Comparison of ENCODE assay signal across 25 mouse cellular contexts in genomic region chr6:137180636-137181035, GRCm38 (mm10). TPM values are rescaled to one million over a fixed set of nuclear protein-coding genes. Genes with fewer than 3 reads are reported as not detected.
DNase-seq lines count a peak whose midpoint lies in the region; ATAC-seq and TF ChIP-seq lines count a peak whose summit lies in the region.
"Had no signal": no experiment of that assay in that cellular context is flagged by ENCODE, and none has a peak within 500 bp of the region (broad histone marks: within the 10 kb centered on the region; RNA-seq: fewer than 3 reads in every experiment).

No protein-coding gene starts in this region.

- peaks cover 5% of the 10 kb centered on the region; the same call in 1 of the 2 replicates for H3K4me1 ChIP-seq in heart, embryonic 11.5 days (ENCODE audit: control insufficient read depth, insufficient read depth, low read length)
- H3K4me1 ChIP-seq in lung, embryonic 14.5 days (ENCODE audit: insufficient read depth), result peaks cover 6% of the 10 kb centered on the region
- no peaks in the 10 kb centered on the region for H3K4me1 ChIP-seq in lung, postnatal 0 days (ENCODE audit: insufficient read depth, low read depth, low read length)
- peaks cover 6% of the 10 kb centered on the region; the same call in 1 of the 2 replicates for H3K4me1 ChIP-seq in stomach, embryonic 14.5 days (ENCODE audit: control insufficient read depth, insufficient read depth, low read length)
- H3K4me1 ChIP-seq in stomach, postnatal 0 days (replicated peaks; ENCODE audit: control insufficient read depth, insufficient read depth), result no peaks in the 10 kb centered on the region

- no peaks in the 10 kb centered on the region for H3K27me3 ChIP-seq in heart, embryonic 11.5 days (ENCODE audit: control insufficient read depth, insufficient read depth, low read length)
- no peaks in the 10 kb centered on the region for H3K27me3 ChIP-seq in lung, embryonic 14.5 days (ENCODE audit: insufficient read depth, low read length)
- H3K27me3 ChIP-seq in lung, postnatal 0 days (replicated peaks; ENCODE audit: insufficient read depth, low read length), result no peaks in the 10 kb centered on the region
- no peaks in the 10 kb centered on the region for H3K27me3 ChIP-seq in stomach, embryonic 14.5 days (ENCODE audit: control insufficient read depth, insufficient read depth, low read length)
- H3K27me3 ChIP-seq in stomach, postnatal 0 days (ENCODE audit: control insufficient read depth, insufficient read depth, low read length), result no peaks in the 10 kb centered on the region
- H3K27me3 ChIP-seq: CH12.LX; embryonic facial prominence, embryonic 12.5 days; forebrain, embryonic 13.5 days; Patski had no signal

- H3K27ac ChIP-seq in heart, embryonic 11.5 days (ENCODE audit: low read depth, low read length), result no peak overlapping the region
- no peak overlapping the region for H3K27ac ChIP-seq in lung, embryonic 14.5 days (ENCODE audit: low read depth)
- H3K27ac ChIP-seq in lung, postnatal 0 days (ENCODE audit: low read length), result peak overlapping the region; percentile 51
- no peak overlapping the region for H3K27ac ChIP-seq in stomach, embryonic 14.5 days (ENCODE audit: low read length)
- H3K27ac ChIP-seq in stomach, postnatal 0 days (replicated peaks), result no peak overlapping the region
- H3K27ac ChIP-seq: embryonic facial prominence, embryonic 10.5 days; embryonic facial prominence, embryonic 12.5 days; forebrain, embryonic 13.5 days had no signal

- peak; percentile 30 for DNase-seq in heart, adult 11 months
- no peak for DNase-seq in lung, embryonic 14.5 days
- no peak for DNase-seq in lung, postnatal 14 days
- DNase-seq in lung, postnatal 0 days (ENCODE audit: low spot score), result peak; percentile 55
- DNase-seq in lung, postnatal 36 days, result no peak
- no peak for DNase-seq in stomach, postnatal 0 days (ENCODE audit: low spot score)
- DNase-seq: adrenal gland, adult 8-10 months; adrenal gland, postnatal 14 days; adrenal gland, postnatal 36 days; B cell, adult 2 months; cerebellum, adult 11-12 months; cerebellum, adult 2 months; cerebellum, adult 9-10 months; cerebellum, postnatal 10 days; cerebellum, postnatal 25 days had no signal

- H3K4me3 ChIP-seq in heart, embryonic 11.5 days (ENCODE audit: low read depth, low read length), result no peak overlapping the region
- H3K4me3 ChIP-seq in lung, embryonic 14.5 days (ENCODE audit: low read depth, low read length), result no peak overlapping the region
- no peak overlapping the region for H3K4me3 ChIP-seq in lung, postnatal 0 days (ENCODE audit: low read depth, low read length)
- H3K4me3 ChIP-seq in stomach, embryonic 14.5 days (ENCODE audit: low read depth, low read length), result no peak overlapping the region
- H3K4me3 ChIP-seq in stomach, postnatal 0 days (ENCODE audit: low read depth, low read length), result no peak overlapping the region
- H3K4me3 ChIP-seq: embryonic facial prominence, embryonic 10.5 days; embryonic facial prominence, embryonic 12.5 days; forebrain, embryonic 13.5 days had no signal

- H3K4me2 ChIP-seq in heart, embryonic 11.5 days, result no peak overlapping the region
- no peak overlapping the region for H3K4me2 ChIP-seq in lung, embryonic 14.5 days
- H3K4me2 ChIP-seq in lung, postnatal 0 days (replicated peaks; ENCODE audit: low read depth, low read length), result no peak overlapping the region
- H3K4me2 ChIP-seq in stomach, embryonic 14.5 days (replicated peaks; ENCODE audit: low read depth, low read length), result no peak overlapping the region
- H3K4me2 ChIP-seq in stomach, postnatal 0 days (replicated peaks; ENCODE audit: low read depth), result no peak overlapping the region
- H3K4me2 ChIP-seq: embryonic facial prominence, embryonic 12.5 days; forebrain, embryonic 13.5 days had no signal

- no peaks in the 10 kb centered on the region for H3K9me3 ChIP-seq in heart, embryonic 11.5 days (replicated peaks; ENCODE audit: control insufficient read depth, low read length)
- no peaks in the 10 kb centered on the region for H3K9me3 ChIP-seq in lung, embryonic 14.5 days (ENCODE audit: low read depth, low read length)
- no peaks in the 10 kb centered on the region for H3K9me3 ChIP-seq in lung, postnatal 0 days (ENCODE audit: low read length)
- no peaks in the 10 kb centered on the region for H3K9me3 ChIP-seq in stomach, embryonic 14.5 days (ENCODE audit: control insufficient read depth, low read depth, low read length)
- no peaks in the 10 kb centered on the region for H3K9me3 ChIP-seq in stomach, postnatal 0 days (ENCODE audit: control insufficient read depth, low read length)
- H3K9me3 ChIP-seq: embryonic facial prominence, embryonic 10.5 days; embryonic facial prominence, embryonic 12.5 days; forebrain, embryonic 13.5 days had no signal

- no peaks in the 10 kb centered on the region for H3K36me3 ChIP-seq in heart, embryonic 11.5 days (ENCODE audit: control insufficient read depth, insufficient read depth, low read length)
- no peaks in the 10 kb centered on the region for H3K36me3 ChIP-seq in lung, embryonic 14.5 days (ENCODE audit: insufficient read depth)
- no peaks in the 10 kb centered on the region for H3K36me3 ChIP-seq in lung, postnatal 0 days (ENCODE audit: insufficient read depth, low read length)
- H3K36me3 ChIP-seq in stomach, embryonic 14.5 days (ENCODE audit: control insufficient read depth, insufficient read depth, low read length), result no peaks in the 10 kb centered on the region
- H3K36me3 ChIP-seq in stomach, postnatal 0 days (ENCODE audit: control insufficient read depth, insufficient read depth, low read length), result no peaks in the 10 kb centered on the region
- H3K36me3 ChIP-seq: embryonic facial prominence, embryonic 10.5 days; embryonic facial prominence, embryonic 12.5 days; G1E had no signal

- no peak for TF ChIP-seq CTCF in lung, embryonic 14.5 days (IDR thresholded peaks at IDR 0.05; ENCODE audit: low read depth)
- TF ChIP-seq CTCF in lung, postnatal 0 days (IDR thresholded peaks at IDR 0.05), result no peak
- TF ChIP-seq CTCF in stomach, postnatal 0 days (IDR thresholded peaks at IDR 0.05; ENCODE audit: low read depth), result no peak

- WGBS in heart, embryonic 11.5 days (ENCODE audit: insufficient replicate concordance), result 70% methylated on average over 6 of the region's 6 CpGs
- 46% methylated on average over 6 of the region's 6 CpGs for WGBS in lung, embryonic 14.5 days
- WGBS in lung, postnatal 0 days, result 50% methylated on average over 6 of the region's 6 CpGs
- WGBS in stomach, embryonic 14.5 days, result 68% methylated on average over 6 of the region's 6 CpGs
- WGBS in stomach, postnatal 0 days, result 76% methylated on average over 6 of the region's 6 CpGs

- no peak overlapping the region for H3K9ac ChIP-seq in heart, embryonic 11.5 days (ENCODE audit: low read depth, low read length)
- H3K9ac ChIP-seq in lung, embryonic 14.5 days, result no peak overlapping the region
- no peak overlapping the region for H3K9ac ChIP-seq in lung, postnatal 0 days (replicated peaks; ENCODE audit: low read depth)
- no peak overlapping the region for H3K9ac ChIP-seq in stomach, embryonic 14.5 days (replicated peaks; ENCODE audit: low read depth, low read length)
- no peak overlapping the region for H3K9ac ChIP-seq in stomach, postnatal 0 days (ENCODE audit: low read length)
- H3K9ac ChIP-seq: embryonic facial prominence, embryonic 12.5 days; forebrain, embryonic 13.5 days had no signal

- no peak for ATAC-seq in heart, embryonic 11.5 days (replicated peaks; ENCODE audit: insufficient number of reproducible peaks, low FRiP score, low TSS enrichment)
- ATAC-seq in lung, embryonic 14.5 days (ENCODE audit: insufficient read depth), result peak; percentile 22
- ATAC-seq in lung, postnatal 0 days, result peak; percentile 11; the same call in 1 of the 2 replicates
- ATAC-seq in stomach, embryonic 14.5 days (ENCODE audit: insufficient number of reproducible peaks, insufficient read depth, low FRiP score, low read depth), result peak; percentile 6; the same call in 1 of the 2 replicates
- no peak for ATAC-seq in stomach, postnatal 0 days (ENCODE audit: low FRiP score, low TSS enrichment)
- ATAC-seq: activated CD4-positive, CD25-positive, alpha-beta regulatory T cell, adult 4 months; CD4-positive, CD25-positive, alpha-beta regulatory T cell, adult 4 months; forebrain, embryonic 13.5 days; Patski had no signal

- TF ChIP-seq EP300 in lung, postnatal 0 days (IDR thresholded peaks at IDR 0.05), result no peak
- no peak for TF ChIP-seq EP300 in stomach, postnatal 0 days (optimal IDR thresholded peaks at IDR 0.05)

RNA-seq across cellular contexts. Expression of gene Rerg, which starts 10.3 kb away (rescaled TPM):
- 4.4 and 4.6 TPM in 2 replicates for polyA plus RNA-seq in heart, embryonic 11.5 days (2014; fragmentation: Nextera tagmentation; extraction: Ambion mirVana)
- 21.3 and 22.0 TPM in 2 replicates for polyA plus RNA-seq in lung, embryonic 14.5 days (2014; fragmentation: Nextera tagmentation; extraction: Ambion mirVana)
- 33.4 and 42.9 TPM in 2 replicates for polyA plus RNA-seq in lung, postnatal 0 days (2015; fragmentation: Nextera tagmentation; extraction: Ambion mirVana)
- 32.6 and 36.5 TPM in 2 replicates for polyA plus RNA-seq in stomach, embryonic 14.5 days (2014; fragmentation: Nextera tagmentation; extraction: Ambion mirVana)
- polyA plus RNA-seq in stomach, postnatal 0 days (2015; fragmentation: Nextera tagmentation; extraction: Ambion mirVana), result 22.5 and 23.9 TPM in 2 replicates
- polyA plus RNA-seq: activated CD4-positive, CD25-positive, alpha-beta regulatory T cell, adult 4 months; CD4-positive, CD25-positive, alpha-beta regulatory T cell, adult 4 months; G1E had no signal

Comparison
In these comparisons a context has a peak if more than half of its experiments do, and no peak if none do; other contexts are left out.
1. DNase-seq: peak in heart, adult 11 months (single experiment) and lung, postnatal 0 days (single experiment); none in lung, embryonic 14.5 days (single experiment), lung, postnatal 14 days (single experiment), lung, postnatal 36 days (single experiment) and stomach, postnatal 0 days (single experiment).
2. ATAC-seq: peak in lung, embryonic 14.5 days (single experiment), lung, postnatal 0 days (single experiment) and stomach, embryonic 14.5 days (single experiment); none in heart, embryonic 11.5 days (single experiment) and stomach, postnatal 0 days (single experiment).